Mouse (Mus musculus): Measurements from ENCODE around the gene Dupd1. TPM values are rescaled to one million over a fixed set of nuclear protein-coding genes. Genes with fewer than 3 reads are reported as not detected.

The Dupd1 gene
- total RNA-seq, 2 experiments from 2014 or later: 0.37 TPM; not detected in 1

GRCm38 (mm10) chr14:21733131-21733905 is 18.9 kb upstream of the Dupd1 start:
- intact Hi-C loops (cut with DNase I): no loop called here
- no peak for DNase-seq (ENCODE audit: low spot score in 2 of 2)

GRCm38 (mm10) chr14:21729936-21730335 is 15.6 kb upstream of the Dupd1 start:
- DNase-seq (ENCODE audit: low spot score in 2 of 2): no peak
- intact Hi-C loops (cut with DNase I): no loop called here

GRCm38 (mm10) chr14:21729031-21729732 is 14.8 kb upstream of the Dupd1 start:
- intact Hi-C loops (cut with DNase I): no loop called here
- DNase-seq (ENCODE audit: low spot score in 2 of 2): peak; percentile 53 to 65

- intact Hi-C loops (cut with DNase I): no loop called here
- no peak for DNase-seq (ENCODE audit: low spot score in 2 of 2)
Measured at GRCm38 (mm10) chr14:21722021-21722698, 7.8 kb upstream of the Dupd1 start.

GRCm38 (mm10) chr14:21720430-21721205 is 6.2 kb upstream of the Dupd1 start:
- intact Hi-C loops (cut with DNase I): no loop called here
- no peak for DNase-seq (ENCODE audit: low spot score in 2 of 2)

- DNase-seq (ENCODE audit: low spot score in 2 of 2): no peak
- intact Hi-C loops (cut with DNase I): no loop called here
Measured at GRCm38 (mm10) chr14:21719646-21720383, 5.4 kb upstream of the Dupd1 start.

GRCm38 (mm10) chr14:21711231-21711630 is 3.1 kb downstream of the Dupd1 start:
- intact Hi-C loops (cut with DNase I): no loop called here

GRCm38 (mm10) chr14:21709545-21709944 is 4.8 kb downstream of the Dupd1 start:
- no peak for DNase-seq (ENCODE audit: low spot score in 2 of 2)
- intact Hi-C loops (cut with DNase I): no loop called here

More at GRCm38 (mm10) chr14:21711231-21711630, 3.1 kb downstream of the Dupd1 start:
- DNase-seq (ENCODE audit: low spot score in 2 of 2): no peak

- intact Hi-C loops (cut with DNase I): no loop called here
- peak; percentile 49 to 55 for DNase-seq (ENCODE audit: low spot score in 2 of 2)
Measured at GRCm38 (mm10) chr14:21706759-21707571, 7.4 kb downstream of the Dupd1 start.

GRCm38 (mm10) chr14:21705462-21705861 is 8.9 kb downstream of the Dupd1 start:
- DNase-seq (ENCODE audit: low spot score in 2 of 2): no peak
- intact Hi-C loops (cut with DNase I): no loop called here

GRCm38 (mm10) chr14:21703255-21703654 is 11.1 kb downstream of the Dupd1 start:
- no peak for DNase-seq (ENCODE audit: low spot score in 2 of 2)
- intact Hi-C loops (cut with DNase I): no loop called here

- no peak for DNase-seq (ENCODE audit: low spot score in 2 of 2)
- intact Hi-C loops (cut with DNase I): no loop called here
Measured at GRCm38 (mm10) chr14:21702691-21703090, 11.7 kb downstream of the Dupd1 start.

- no peak for DNase-seq (ENCODE audit: low spot score in 2 of 2)
- intact Hi-C loops (cut with DNase I): no loop called here
Measured at GRCm38 (mm10) chr14:21696186-21696830, 18.1 kb downstream of the Dupd1 start.

GRCm38 (mm10) chr14:21695020-21695419 is 19.4 kb downstream of the Dupd1 start:
- intact Hi-C loops (cut with DNase I): no loop called here
- DNase-seq (ENCODE audit: low spot score in 2 of 2): no peak

GRCm38 (mm10) chr14:21691070-21691469 is 23.3 kb downstream of the Dupd1 start:
- DNase-seq (ENCODE audit: low spot score in 2 of 2): no peak
- intact Hi-C loops (cut with DNase I): no loop called here

GRCm38 (mm10) chr14:21686376-21687279 is 27.7 kb downstream of the Dupd1 start:
- intact Hi-C loops (cut with DNase I): no loop called here
- DNase-seq (ENCODE audit: low spot score in 2 of 2): no peak
